Mouse (Mus musculus) myocyte (in vitro differentiated cells): ENCODE results near the gene Mapk8ip3.

Experiments
- CEBPB ChIP-seq: IDR thresholded peaks from 2 replicates; pipeline ENCODE4 v1.6.1; 2011; ENCODE audit warnings: mild to moderate bottlenecking, moderate library complexity; ENCODE audit not compliant: poor library complexity, insufficient read depth, severe bottlenecking
- E2F4 ChIP-seq: IDR thresholded peaks from one replicate; pipeline ENCODE4 v1.6.1; 2011; ENCODE audit warnings: mild to moderate bottlenecking, control low read depth, moderate library complexity; ENCODE audit not compliant: insufficient read depth
- MAX ChIP-seq: IDR thresholded peaks from one replicate; pipeline ENCODE4 v1.6.1; 2011; ENCODE audit warnings: low read depth, mild to moderate bottlenecking, control low read depth
- MYOD1 ChIP-seq, 3 experiments: IDR thresholded peaks; one replicate each; pipeline ENCODE4 v1.6.1; 2011; ENCODE audit warnings: control low read depth in 2 of 3, low read depth in 2 of 3, mild to moderate bottlenecking in 2 of 3, moderate library complexity in 1 of 3; ENCODE audit not compliant: insufficient read length in 2 of 3, control insufficient read depth in 1 of 3
- POLR2A ChIP-seq: IDR thresholded peaks from one replicate; pipeline ENCODE4 v1.6.1; 2011; ENCODE audit warnings: low read depth, mild to moderate bottlenecking, control low read depth, moderate library complexity; ENCODE audit not compliant: insufficient read length
- USF1 ChIP-seq: IDR thresholded peaks from one replicate; pipeline ENCODE4 v1.6.1; 2011; ENCODE audit warnings: low read depth, mild to moderate bottlenecking, control low read depth, moderate library complexity

- TF ChIP-seq POLR2A (no peak), USF1 (no peak), E2F4 (no peak), MAX (no peak), MYOD1 (IDR thresholded peaks at IDR 0.05; ENCODE audit: control insufficient read depth in 1 of 3, insufficient read length in 2 of 3, low read depth in 2 of 3) (no peak), CEBPB (no peak)
Measured at GRCm38 (mm10) chr17:24865776-24866175, 71.0 kb downstream of the Mapk8ip3 start, which contains the start of gene Igfals.
